Mouse (Mus musculus) lung, postnatal 0 days (tissue): ENCODE measurements around the gene Gabarap.
A peak's percentile ranks its signal among the peaks of the same experiment; 100 is the strongest.

ENCODE experiments used
- CTCF ChIP-seq: IDR thresholded peaks from 2 replicates; pipeline ENCODE4 v1.5.1; 2016; ENCODE audit warnings: antibody characterized with exemption, mild to moderate bottlenecking
- EP300 ChIP-seq: IDR thresholded peaks from 2 replicates; pipeline ENCODE4 v1.6.1; 2016; ENCODE audit warnings: antibody characterized with exemption, mild to moderate bottlenecking, control low read depth

DNA sequence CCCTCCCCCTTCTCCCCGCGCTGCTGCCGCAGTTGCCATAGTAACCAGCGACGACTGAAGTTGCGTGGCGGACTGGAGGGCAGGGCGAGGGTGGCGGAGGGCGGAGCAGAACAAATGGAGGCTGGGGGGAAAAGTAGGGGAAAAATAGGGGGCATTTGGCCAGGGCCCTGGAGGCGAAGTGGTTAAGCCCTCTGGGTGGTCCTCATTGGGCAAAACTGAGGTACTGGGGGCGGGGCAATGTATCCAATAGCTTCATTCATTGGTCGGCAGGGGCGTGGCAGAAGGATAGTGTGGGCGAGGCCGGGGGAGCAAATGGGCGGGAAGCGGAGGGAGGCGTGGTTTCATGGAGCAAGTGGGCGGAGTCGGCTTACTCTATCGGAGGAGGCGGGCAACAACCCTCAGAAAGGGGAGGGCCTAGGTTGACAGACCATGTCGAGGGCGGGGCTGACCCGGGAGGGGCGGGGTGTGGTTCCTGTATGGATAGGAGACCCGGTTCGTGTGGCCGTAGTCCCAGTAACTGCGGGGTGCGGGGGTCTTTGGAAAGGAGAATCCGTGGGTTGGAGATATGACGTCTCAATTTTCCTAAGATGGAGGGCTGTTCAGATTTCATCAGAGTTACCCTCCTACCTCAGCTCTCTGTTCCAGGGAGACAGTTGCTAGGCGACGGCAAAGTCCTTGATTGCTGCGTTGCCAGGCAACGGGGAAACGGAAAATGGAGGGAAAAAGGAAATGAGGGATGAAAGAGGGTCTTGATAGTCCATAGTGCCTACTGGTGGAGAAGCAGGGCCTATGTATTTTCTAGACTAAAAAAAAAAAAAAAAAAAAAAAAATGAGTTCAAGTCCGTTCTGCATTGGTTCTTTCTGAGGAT, 30.6 kb downstream of the Gabarap start:
- TF ChIP-seq CTCF (peak; percentile 23; the same call in 1 of the 2 replicates), EP300 (no peak)
